Mouse (Mus musculus) heart, postnatal 0 days (tissue): ENCODE measurements around the gene Fndc1.

Experiments used
- CTCF ChIP-seq: IDR thresholded peaks from 2 replicates; pipeline ENCODE4 v1.5.1; 2016; ENCODE audit warnings: antibody characterized with exemption, control low read depth, low read depth
- EP300 ChIP-seq: IDR thresholded peaks from 2 replicates; pipeline ENCODE4 v1.6.1; 2016; ENCODE audit warnings: antibody characterized with exemption, low read depth

GRCm38 (mm10) chr17:7855851-7856250 is 28.7 kb upstream of the Fndc1 start:
- TF ChIP-seq CTCF = no peak
- TF ChIP-seq EP300 = no peak
